Mouse (Mus musculus): ENCODE results near the gene Miip.

DNA sequence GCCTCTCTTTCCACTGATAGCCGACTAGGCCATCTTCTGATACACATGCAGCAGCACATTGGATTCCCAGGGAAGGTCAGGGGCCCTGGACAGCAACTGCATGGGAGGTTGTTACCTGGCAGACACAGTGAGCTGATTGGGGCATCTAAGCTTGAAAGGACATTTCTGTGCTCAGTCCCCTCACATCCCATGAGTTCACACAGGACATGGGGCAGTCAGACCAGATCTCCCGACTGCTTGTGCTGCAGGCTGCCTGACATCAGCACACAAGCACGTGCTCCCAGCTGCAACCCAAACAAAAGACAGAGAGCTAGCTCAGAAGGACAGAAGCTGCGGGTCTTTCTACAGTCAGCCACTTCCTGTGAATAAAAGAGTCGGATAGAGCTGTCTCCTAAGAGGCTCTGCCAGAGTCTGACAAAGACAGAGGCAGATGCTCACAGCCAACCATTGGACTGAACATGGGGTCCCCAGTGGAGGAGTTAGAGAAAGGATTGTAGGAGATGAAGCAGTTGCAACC, 55.3 kb downstream of the Miip start:
- TF ChIP-seq POLR2A (IDR thresholded peaks at IDR 0.05; ENCODE audit: borderline replicate concordance, extremely low read depth, insufficient read depth, insufficient read length, poor library complexity, severe bottlenecking) (no peak), CTCF (IDR thresholded peaks at IDR 0.05; ENCODE audit: borderline replicate concordance, extremely low read depth, insufficient read depth, insufficient read length) (no peak)

Data from brain, embryonic 14.5 days (tissue).